Mouse (Mus musculus): Measurements from ENCODE around the gene Bex3. TPM values are rescaled to one million over a fixed set of nuclear protein-coding genes. Genes with fewer than 3 reads are reported as not detected.

Bex3 gene
- polyA plus RNA-seq, 1 experiment from 2014 or later, result 543 TPM

- H3K4me3 ChIP-seq, result no peak overlapping the region
- ATAC-seq (ENCODE audit: low FRiP score, low read depth), result no peak
- no peaks in the 10 kb centered on the region for H3K9me3 ChIP-seq
- H3K4me1 ChIP-seq, result no peaks in the 10 kb centered on the region
- no peak overlapping the region for H3K4me2 ChIP-seq (replicated peaks)
- H3K27ac ChIP-seq, result no peak overlapping the region
- no peaks in the 10 kb centered on the region for H3K36me3 ChIP-seq
- H3K27me3 ChIP-seq, result peaks cover 6% of the 10 kb centered on the region; the same call in 1 of the 2 replicates
- H3K9ac ChIP-seq, result no peak overlapping the region
- WGBS, result 67% methylated on average over 4 of the region's 4 CpGs
These were observed 49.9 kb downstream of the Bex3 start for GRCm38 (mm10) chrX:136319953-136320352.

Other genes with a start within 250 kb of the Bex3 start
- 47.3 and 50.5 TPM in 2 replicates for gene Arxes1, start 236.9 kb upstream of the Bex3 start, polyA plus RNA-seq (2015; fragmentation: Nextera tagmentation; extraction: Ambion mirVana)
- gene Bex2, start 202.0 kb upstream of the Bex3 start, polyA plus RNA-seq (2015; fragmentation: Nextera tagmentation; extraction: Ambion mirVana), result 143 and 161 TPM in 2 replicates
- gene Nxf3, start 185.0 kb upstream of the Bex3 start, polyA plus RNA-seq (2015; fragmentation: Nextera tagmentation; extraction: Ambion mirVana), result not detected in 2 replicates
- gene Bex4, start 131.3 kb upstream of the Bex3 start, polyA plus RNA-seq (2015; fragmentation: Nextera tagmentation; extraction: Ambion mirVana), result 59.2 and 60.1 TPM in 2 replicates
- 217 and 223 TPM in 2 replicates for gene Tceal8, start 97.9 kb upstream of the Bex3 start, polyA plus RNA-seq (2015; fragmentation: Nextera tagmentation; extraction: Ambion mirVana)
- 13.1 and 14.0 TPM in 2 replicates for gene Tceal5, start 66.4 kb upstream of the Bex3 start, polyA plus RNA-seq (2015; fragmentation: Nextera tagmentation; extraction: Ambion mirVana)
- gene Tceal7, start 55.5 kb upstream of the Bex3 start, polyA plus RNA-seq (2015; fragmentation: Nextera tagmentation; extraction: Ambion mirVana), result 49.4 and 53.9 TPM in 2 replicates
- 102 and 103 TPM in 2 replicates for gene Bex1, start 54.7 kb upstream of the Bex3 start, polyA plus RNA-seq (2015; fragmentation: Nextera tagmentation; extraction: Ambion mirVana)
- 709 and 736 TPM in 2 replicates for gene Tceal9, start 25.2 kb upstream of the Bex3 start, polyA plus RNA-seq (2015; fragmentation: Nextera tagmentation; extraction: Ambion mirVana)
- not detected in 2 replicates for gene Kir3dl1, start 247.7 kb downstream of the Bex3 start, polyA plus RNA-seq (2015; fragmentation: Nextera tagmentation; extraction: Ambion mirVana)